Mouse (Mus musculus) granulocyte monocyte progenitor cell, adult 5-6 weeks (primary cell): ENCODE results near the gene Olfr1329. TPM values are rescaled to one million over a fixed set of nuclear protein-coding genes. Genes with fewer than 3 reads are reported as not detected.
"Not testable (repeated sequence)": the region's sequence is repeated elsewhere in the genome, so short reads cannot be mapped to it uniquely, and the experiment has no call there.

Experiments
- ATAC-seq: replicated peaks from 2 replicates; pipeline ENCODE4 v1.8.0; 2016; ENCODE audit warnings: mild to moderate bottlenecking, moderate TSS enrichment, inconsistent platforms; ENCODE audit not compliant: poor library complexity, severe bottlenecking
- total RNA-seq, 2 experiments: library from RNA; stranded (forward) in 1 of 2; stranded (reverse) in 1 of 2; fragments of 200-712, 200-1000 nt in 1 of 2; fragments of >200 nt in 1 of 2; fragmentation: Nextera tagmentation in 1 of 2; gene quantifications; 2 replicates each; pipeline ENCODE4 v1.2.3; 2014 to 2017

Olfr1329 gene
- total RNA-seq (2014; fragmentation: Nextera tagmentation), result not detected in 2 replicates
- not detected in 2 replicates for total RNA-seq (2017)

DNA sequence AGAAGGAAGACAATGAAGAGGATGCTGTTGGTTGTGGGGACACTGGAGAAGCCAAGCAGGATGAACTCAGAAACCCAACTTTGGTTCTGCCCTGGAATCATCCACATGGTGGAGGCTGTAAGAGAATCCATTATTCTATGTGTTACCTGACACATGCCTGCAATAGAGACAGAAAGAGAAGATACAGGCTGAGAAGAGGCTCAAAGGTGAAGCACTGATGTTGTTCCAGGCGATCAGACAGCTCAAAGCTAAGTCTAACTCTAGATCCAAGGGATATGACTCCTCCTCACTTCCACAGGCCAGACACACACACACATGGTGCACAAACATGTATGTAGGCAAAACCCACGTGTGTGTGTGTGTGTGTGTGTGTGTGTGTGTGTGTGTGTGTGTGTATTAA lies at the start of gene Olfr1329:
Olfr1329 (minus strand) TSS at position 101 of the 400 bp plus-strand sequence.
- ATAC-seq, result not testable (repeated sequence)

DNA sequence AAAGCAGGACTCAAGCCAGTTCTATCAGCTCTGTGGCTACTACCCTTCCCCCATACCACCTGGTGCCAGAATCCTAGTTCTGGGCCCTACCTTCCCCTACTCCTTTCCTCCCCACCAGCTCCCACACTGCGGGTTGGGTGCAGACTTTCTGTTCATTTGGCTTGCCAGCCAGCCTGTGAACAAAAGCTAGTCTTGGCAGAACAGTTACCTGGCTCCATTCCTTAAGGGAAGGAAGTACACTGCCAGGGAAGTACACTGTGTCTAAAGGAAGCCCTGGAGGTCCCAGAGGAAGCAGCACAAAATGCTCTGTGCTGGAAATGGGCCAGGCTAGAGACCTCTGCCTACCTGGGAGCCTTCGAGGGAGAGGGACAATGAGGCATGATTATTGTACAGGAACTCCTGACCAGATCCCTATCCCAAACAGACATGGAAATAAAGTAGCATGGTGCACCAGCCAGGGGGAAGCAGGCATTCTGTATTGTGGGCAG lies 43.9 kb upstream of the Olfr1329 start, which contains the start of gene Lao1:
Lao1 (plus strand) TSS at position 438 of the 488 bp plus-strand sequence.
- ATAC-seq, result no peak

DNA sequence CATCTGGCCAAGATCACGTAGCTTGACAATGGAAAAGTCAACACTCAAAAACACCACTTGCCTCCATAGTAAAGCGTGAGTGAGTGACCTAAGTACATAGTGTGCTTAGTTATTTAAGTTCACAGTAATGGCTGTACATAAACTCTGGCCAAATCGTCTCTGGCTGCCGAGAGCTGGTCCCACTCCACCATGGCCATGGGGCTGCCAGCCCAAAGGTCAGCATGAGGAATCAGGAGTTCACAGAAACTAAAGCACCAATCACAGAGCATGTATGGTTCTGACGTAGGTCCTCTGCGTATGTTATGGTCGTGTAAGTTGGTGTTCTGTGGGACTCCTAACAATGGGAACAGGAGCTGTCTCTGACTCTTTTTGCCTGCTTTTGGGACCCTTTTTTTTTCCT lies 41.5 kb upstream of the Olfr1329 start:
- ATAC-seq, result no peak

DNA sequence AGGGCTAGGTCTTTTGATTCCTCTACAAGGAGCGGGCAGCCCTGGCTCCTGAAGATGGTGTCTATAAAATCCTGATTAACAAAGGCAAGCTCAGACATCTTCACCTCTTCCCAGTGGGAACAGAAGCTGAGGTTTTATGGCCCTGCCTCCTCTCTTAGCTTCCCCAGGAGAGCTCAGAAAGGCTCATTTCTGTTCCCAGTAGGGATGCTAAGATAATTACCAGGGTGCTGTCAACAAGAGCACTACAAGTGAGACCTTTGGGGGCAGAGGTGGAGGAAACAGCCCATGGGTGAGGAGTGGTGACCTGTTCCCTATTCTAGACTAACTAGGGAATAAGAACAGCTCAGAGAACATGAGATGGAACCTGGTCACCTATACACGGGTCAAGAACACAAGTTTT lies 21.2 kb upstream of the Olfr1329 start, which contains the start of gene Olfr1328:
Olfr1328 (minus strand) TSS at position 101 of the 400 bp plus-strand sequence.
- ATAC-seq, result no peak

DNA sequence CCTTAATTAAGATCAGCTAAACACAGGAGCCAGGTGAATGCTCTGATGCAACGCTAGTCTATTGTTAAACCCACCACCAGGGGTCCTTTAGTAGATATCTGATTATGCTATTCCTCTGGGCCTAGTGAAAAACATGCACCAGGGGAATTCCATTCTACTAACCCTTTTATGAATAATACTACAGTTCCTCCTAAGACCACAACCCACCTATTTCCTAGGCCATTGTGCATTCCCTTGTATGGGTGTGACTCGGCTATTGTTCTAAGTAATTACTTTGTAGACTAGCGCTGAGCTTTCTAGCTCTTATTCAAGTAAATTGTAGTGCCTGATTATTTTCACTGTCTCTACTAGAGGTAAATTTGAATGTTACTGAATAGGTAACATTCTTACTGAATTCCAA lies 14.1 kb upstream of the Olfr1329 start:
- ATAC-seq, result not testable (repeated sequence)

DNA sequence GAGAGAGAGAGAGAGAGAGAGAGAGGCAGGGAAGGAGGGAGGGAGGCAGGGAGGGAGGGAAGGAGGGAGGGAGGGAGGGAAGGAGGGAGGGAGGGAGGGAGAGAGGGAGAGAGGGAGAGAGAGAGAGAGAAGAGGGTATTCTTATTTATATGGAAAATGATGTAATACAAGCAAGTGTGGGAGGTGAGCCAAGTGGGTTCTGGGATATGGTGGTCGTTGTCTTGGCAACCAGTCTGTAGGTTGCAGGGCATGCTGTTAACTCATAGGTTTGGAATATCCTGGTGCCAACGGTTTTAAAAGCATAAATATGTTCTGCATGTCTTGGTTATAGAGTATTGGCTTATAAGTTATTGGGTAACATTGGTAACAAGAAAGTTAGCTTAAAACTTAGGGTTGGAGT lies 15.3 kb downstream of the Olfr1329 start:
- no peak for ATAC-seq

DNA sequence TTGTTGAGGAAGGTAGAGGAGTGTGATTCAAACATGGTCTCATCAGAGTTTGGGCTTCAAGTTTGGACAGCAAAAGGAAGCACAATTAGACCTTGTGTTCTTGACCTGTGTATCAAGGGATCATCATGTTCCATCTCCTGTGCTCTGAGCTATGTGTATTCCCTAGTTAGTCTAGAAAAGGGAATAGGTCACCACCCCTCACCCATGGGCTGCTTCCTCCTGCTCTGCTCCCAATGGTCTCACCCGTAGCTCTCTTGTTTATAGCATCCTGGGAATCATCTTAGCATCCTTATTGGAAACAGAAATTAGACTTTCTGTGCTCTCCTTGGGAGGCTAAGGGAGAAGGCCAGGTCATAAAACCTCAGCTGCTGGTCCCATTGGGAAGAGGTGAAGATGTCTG lies 29.0 kb downstream of the Olfr1329 start, which contains the start of gene Olfr1330:
Olfr1330 (plus strand) TSS at position 301 of the 400 bp plus-strand sequence.
- ATAC-seq, result no peak

DNA sequence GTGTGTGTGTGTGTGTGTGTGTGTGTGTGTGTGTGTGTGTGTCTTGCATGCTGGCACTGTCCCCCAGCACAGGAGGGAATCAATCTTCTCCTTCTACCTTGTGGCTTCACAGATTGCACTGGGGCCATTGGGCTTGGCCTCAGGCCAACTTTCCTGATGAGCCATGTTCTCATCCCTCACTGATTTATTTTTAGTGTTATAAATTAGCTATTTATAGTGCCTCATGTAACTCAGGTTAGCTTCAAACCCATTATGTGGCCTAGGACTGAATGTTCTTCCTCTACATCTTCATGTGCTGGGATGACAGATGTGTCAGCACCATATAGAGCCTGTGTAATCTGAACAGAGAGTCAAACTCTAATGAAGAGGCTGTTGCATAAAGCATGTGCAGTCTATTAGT lies 49.7 kb downstream of the Olfr1329 start:
- no peak for ATAC-seq

Other genes starting within 250 kb of the Olfr1329 start
- not detected in 2 replicates for gene Olfr1342, start 224.7 kb downstream of the Olfr1329 start, total RNA-seq (2014; fragmentation: Nextera tagmentation)
- not detected in 2 replicates for gene Olfr1342, start 224.7 kb downstream of the Olfr1329 start, total RNA-seq (2017)
- gene Olfr1341, start 213.9 kb downstream of the Olfr1329 start, total RNA-seq (2014; fragmentation: Nextera tagmentation), result not detected in 2 replicates
- not detected in 2 replicates for gene Olfr1341, start 213.9 kb downstream of the Olfr1329 start, total RNA-seq (2017)
- not detected in 2 replicates for gene Olfr1340, start 197.3 kb downstream of the Olfr1329 start, total RNA-seq (2014; fragmentation: Nextera tagmentation)
- gene Olfr1340, start 197.3 kb downstream of the Olfr1329 start, total RNA-seq (2017), result not detected in 2 replicates
- not detected in 2 replicates for gene Olfr1339, start 185.3 kb downstream of the Olfr1329 start, total RNA-seq (2014; fragmentation: Nextera tagmentation)
- not detected in 2 replicates for gene Olfr1339, start 185.3 kb downstream of the Olfr1329 start, total RNA-seq (2017)
- not detected in 2 replicates for gene Olfr1338, start 158.7 kb downstream of the Olfr1329 start, total RNA-seq (2014; fragmentation: Nextera tagmentation)
- not detected in 2 replicates for gene Olfr1338, start 158.7 kb downstream of the Olfr1329 start, total RNA-seq (2017)
- not detected in 2 replicates for gene Olfr1337, start 134.9 kb downstream of the Olfr1329 start, total RNA-seq (2014; fragmentation: Nextera tagmentation)
- not detected in 2 replicates for gene Olfr1337, start 134.9 kb downstream of the Olfr1329 start, total RNA-seq (2017)
- not detected in 2 replicates for gene Olfr1335, start 107.5 kb downstream of the Olfr1329 start, total RNA-seq (2014; fragmentation: Nextera tagmentation)
- gene Olfr1335, start 107.5 kb downstream of the Olfr1329 start, total RNA-seq (2017), result not detected in 2 replicates
- not detected in 2 replicates for gene Olfr1333, start 81.2 kb downstream of the Olfr1329 start, total RNA-seq (2014; fragmentation: Nextera tagmentation)
- gene Olfr1333, start 81.2 kb downstream of the Olfr1329 start, total RNA-seq (2017), result not detected in 2 replicates
- not detected in 2 replicates for gene Olfr1331, start 52.8 kb downstream of the Olfr1329 start, total RNA-seq (2014; fragmentation: Nextera tagmentation)
- gene Olfr1331, start 52.8 kb downstream of the Olfr1329 start, total RNA-seq (2017), result not detected in 2 replicates
- not detected in 2 replicates for gene Olfr1330, start 28.9 kb downstream of the Olfr1329 start, total RNA-seq (2014; fragmentation: Nextera tagmentation)
- gene Olfr1330, start 28.9 kb downstream of the Olfr1329 start, total RNA-seq (2017), result not detected in 2 replicates
- gene Olfr1328, start 21.1 kb upstream of the Olfr1329 start, total RNA-seq (2014; fragmentation: Nextera tagmentation), result not detected in 2 replicates
- gene Olfr1328, start 21.1 kb upstream of the Olfr1329 start, total RNA-seq (2017), result not detected in 2 replicates
- gene Lao1, start 44.1 kb upstream of the Olfr1329 start, total RNA-seq (2014; fragmentation: Nextera tagmentation), result not detected in 2 replicates
- gene Lao1, start 44.1 kb upstream of the Olfr1329 start, total RNA-seq (2017), result not detected in 2 replicates
- 9.0 and 10.2 TPM in 2 replicates for gene Slc2a1, start 191.2 kb upstream of the Olfr1329 start, total RNA-seq (2014; fragmentation: Nextera tagmentation)
- 6.5 and 12.4 TPM in 2 replicates for gene Slc2a1, start 191.2 kb upstream of the Olfr1329 start, total RNA-seq (2017)